Mouse (Mus musculus) neural tube, embryonic 15.5 days (tissue): ENCODE data around the gene Pacrg. TPM values are rescaled to one million over a fixed set of nuclear protein-coding genes. Genes with fewer than 3 reads are reported as not detected.

Source experiments
- ATAC-seq: fragments of 200-750 bp; cut with Nextera tagmentation; 2 replicates; pipeline ENCODE4 v1.8.0; 2017; ENCODE audit warnings: mild to moderate bottlenecking, moderate TSS enrichment, moderate library complexity; ENCODE audit not compliant: low FRiP score
- H3K27ac ChIP-seq: fragments of 300-500 bp; sonication (generic); replicated peaks from 2 replicates; pipeline ENCODE4 v1.5.1; 2015; ENCODE audit warnings: mild to moderate bottlenecking, inconsistent platforms
- H3K27me3 ChIP-seq: fragments of 300-500 bp; sonication (generic); replicated peaks from 2 replicates; pipeline ENCODE4 v1.6.1; 2015; ENCODE audit warnings: inconsistent platforms
- H3K36me3 ChIP-seq: fragments of 300-500 bp; sonication (generic); 2 replicates; pipeline ENCODE4 v1.6.1; 2015; ENCODE audit warnings: inconsistent platforms
- H3K4me1 ChIP-seq: fragments of 300-500 bp; sonication (generic); 2 replicates; pipeline ENCODE4 v1.6.1; 2015; ENCODE audit warnings: inconsistent platforms
- H3K4me2 ChIP-seq: fragments of 300-500 bp; sonication (generic); 2 replicates; pipeline ENCODE4 v1.6.1; 2015; ENCODE audit warnings: inconsistent platforms, mild to moderate bottlenecking, moderate library complexity
- H3K4me3 ChIP-seq: fragments of 300-500 bp; sonication (generic); replicated peaks from 2 replicates; pipeline ENCODE4 v1.5.1; 2015; ENCODE audit warnings: mild to moderate bottlenecking, inconsistent platforms
- H3K9ac ChIP-seq: fragments of 300-500 bp; sonication (generic); replicated peaks from 2 replicates; pipeline ENCODE4 v1.6.1; 2015; ENCODE audit warnings: mild to moderate bottlenecking, inconsistent platforms
- H3K9me3 ChIP-seq: fragments of 300-500 bp; sonication (generic); replicated peaks from 2 replicates; pipeline ENCODE4 v1.6.1; 2016; ENCODE audit warnings: inconsistent platforms
- WGBS: fragments of 180-500 bp; shearing (Covaris S2); methylation state at CpG from one replicate; pipeline ENCODE4 v1.1.7; 2015; ENCODE audit warnings: mixed read lengths; 5-methylcytosine and 5-hydroxymethylcytosine counted together
- polyA plus RNA-seq: library from polyadenylated mRNA; unstranded; fragments of >200 nt; fragmentation: Nextera tagmentation; extraction: Ambion mirVana; gene quantifications from 2 replicates; pipeline ENCODE4 v1.2.1, GENCODE M21; 2015

Gene Pacrg
- polyA plus RNA-seq, 1 experiment from 2014 or later: 19.3 TPM

- H3K27ac ChIP-seq: no peak overlapping the region
- no peak for ATAC-seq
- 68% methylated on average over 1 of the region's 1 CpGs for WGBS
Measured at GRCm38 (mm10) chr17:10481081-10481480, 359.0 kb downstream of the Pacrg start.

GRCm38 (mm10) chr17:10479020-10479707 lies 360.9 kb downstream of the Pacrg start:
- H3K9ac ChIP-seq: no peak overlapping the region
- no peak overlapping the region for H3K27ac ChIP-seq
- no peaks in the 10 kb centered on the region for H3K36me3 ChIP-seq
- no peaks in the 10 kb centered on the region for H3K9me3 ChIP-seq
- no peaks in the 10 kb centered on the region for H3K27me3 ChIP-seq
- H3K4me3 ChIP-seq: no peak overlapping the region
- peaks cover 17% of the 10 kb centered on the region for H3K4me1 ChIP-seq
- 79% methylated on average over 17 of the region's 17 CpGs for WGBS
- H3K4me2 ChIP-seq: no peak overlapping the region
- no peak for ATAC-seq

More at GRCm38 (mm10) chr17:10481081-10481480, 359.0 kb downstream of the Pacrg start:
- Histone ChIP-seq H3K27me3 (no peaks in the 10 kb centered on the region), H3K4me2 (no peak overlapping the region), H3K4me1 (peaks cover 17% of the 10 kb centered on the region), H3K36me3 (no peaks in the 10 kb centered on the region), H3K9me3 (no peaks in the 10 kb centered on the region), H3K9ac (no peak overlapping the region), H3K4me3 (no peak overlapping the region)

GRCm38 (mm10) chr17:10478377-10478776 lies 361.7 kb downstream of the Pacrg start:
- Histone ChIP-seq H3K27me3 (no peaks in the 10 kb centered on the region), H3K4me3 (no peak overlapping the region), H3K4me1 (peaks cover 15% of the 10 kb centered on the region), H3K9me3 (no peaks in the 10 kb centered on the region), H3K9ac (no peak overlapping the region), H3K4me2 (no peak overlapping the region), H3K27ac (no peak overlapping the region), H3K36me3 (no peaks in the 10 kb centered on the region)
- ATAC-seq: no peak
- WGBS: 73% methylated on average over 3 of the region's 3 CpGs

DNA sequence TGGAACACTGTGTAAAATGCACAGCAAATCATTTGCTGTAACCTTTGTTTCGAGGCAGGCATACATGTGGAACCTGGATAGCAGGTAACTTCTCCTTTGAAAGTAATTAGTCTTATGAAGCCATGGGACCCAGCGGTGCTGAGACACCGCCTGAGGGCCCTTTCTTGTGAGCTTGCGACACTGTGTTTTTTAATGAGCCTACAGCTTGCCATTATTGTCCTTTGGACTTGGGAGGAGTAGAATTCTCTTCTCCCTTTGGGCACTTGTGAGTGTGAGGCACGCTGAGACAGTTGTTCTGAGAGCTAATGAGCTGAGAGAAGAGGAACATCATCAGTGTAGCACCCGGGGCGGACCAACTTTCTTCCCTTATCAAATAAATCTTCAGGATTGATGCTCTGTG lies 363.3 kb downstream of the Pacrg start:
- peak overlapping the region; percentile 37; the same call in 1 of the 2 replicates for H3K27ac ChIP-seq

DNA sequence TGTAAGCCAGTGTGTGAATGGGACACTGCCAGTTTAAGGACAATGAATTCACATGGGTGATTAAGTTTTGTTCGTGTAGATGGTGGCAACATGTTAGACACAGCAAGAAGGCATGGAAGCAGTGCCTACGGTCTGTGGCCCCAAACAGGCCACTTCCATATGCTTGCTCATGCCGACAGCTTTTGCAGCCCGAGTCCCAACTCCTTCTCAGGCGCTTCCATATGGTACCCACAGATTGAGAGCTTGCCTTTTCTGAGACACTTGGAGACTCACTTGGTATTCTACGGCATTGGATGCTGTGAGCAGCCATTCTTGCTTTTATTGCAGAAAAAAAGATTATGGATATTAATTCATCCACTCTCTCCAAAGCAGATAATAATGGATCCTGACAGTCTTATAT lies 365.1 kb downstream of the Pacrg start:
- H3K27ac ChIP-seq: no peak overlapping the region
- no peak for ATAC-seq
- no peak overlapping the region for H3K4me2 ChIP-seq
- no peaks in the 10 kb centered on the region for H3K9me3 ChIP-seq
- no peak overlapping the region for H3K9ac ChIP-seq
- H3K4me1 ChIP-seq: peaks cover 15% of the 10 kb centered on the region
- no peak overlapping the region for H3K4me3 ChIP-seq
- no peaks in the 10 kb centered on the region for H3K36me3 ChIP-seq
- 80% methylated on average over 6 of the region's 6 CpGs for WGBS
- no peaks in the 10 kb centered on the region for H3K27me3 ChIP-seq

More for the DNA sequence above, 363.3 kb downstream of the Pacrg start:
- 27% methylated on average over 7 of the region's 7 CpGs for WGBS
- no peaks in the 10 kb centered on the region for H3K9me3 ChIP-seq
- H3K9ac ChIP-seq: no peak overlapping the region
- H3K27me3 ChIP-seq: no peaks in the 10 kb centered on the region
- peak; percentile 50; the same call in 1 of the 2 replicates for ATAC-seq
- no peaks in the 10 kb centered on the region for H3K36me3 ChIP-seq
- H3K4me3 ChIP-seq: no peak overlapping the region
- no peak overlapping the region for H3K4me2 ChIP-seq
- peaks cover 15% of the 10 kb centered on the region for H3K4me1 ChIP-seq

DNA sequence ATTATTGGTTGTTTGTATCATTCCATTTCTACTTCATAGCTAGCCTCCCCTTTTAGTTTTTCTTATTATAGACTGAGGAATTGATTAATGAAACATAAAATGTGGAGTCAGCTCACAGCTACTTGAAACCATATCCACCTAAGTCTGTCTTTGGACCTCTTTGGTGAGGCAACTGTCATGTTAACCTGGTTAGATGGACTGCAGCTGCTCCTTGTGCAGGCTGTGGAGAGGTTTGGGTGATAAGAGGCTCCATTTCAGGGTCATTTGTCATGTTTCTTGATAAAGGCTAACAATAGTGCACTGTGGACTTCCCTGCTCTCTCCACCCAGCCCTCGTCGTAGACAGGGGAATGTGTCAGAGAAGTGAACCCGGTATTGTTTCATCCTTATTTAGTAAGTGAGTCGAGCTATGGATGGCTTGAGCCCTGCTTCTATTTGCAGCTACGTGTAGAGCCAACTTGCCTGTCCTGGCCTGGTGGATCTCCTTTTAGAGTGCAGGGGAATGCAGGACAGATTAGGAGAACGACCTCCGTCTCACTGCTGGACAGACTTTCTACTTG lies 366.2 kb downstream of the Pacrg start:
- H3K4me2 ChIP-seq: no peak overlapping the region
- WGBS: 66% methylated on average over 7 of the region's 7 CpGs
- ATAC-seq: no peak

GRCm38 (mm10) chr17:10473175-10473574 lies 366.9 kb downstream of the Pacrg start:
- ATAC-seq: no peak
- Histone ChIP-seq H3K27me3 (no peaks in the 10 kb centered on the region), H3K36me3 (no peaks in the 10 kb centered on the region), H3K9ac (no peak overlapping the region), H3K4me2 (no peak overlapping the region), H3K9me3 (no peaks in the 10 kb centered on the region), H3K27ac (no peak overlapping the region), H3K4me1 (peaks cover 13% of the 10 kb centered on the region), H3K4me3 (no peak overlapping the region)
- WGBS: 74% methylated on average over 6 of the region's 6 CpGs

More for the DNA sequence above, 366.2 kb downstream of the Pacrg start:
- H3K4me3 ChIP-seq: no peak overlapping the region
- H3K9me3 ChIP-seq: no peaks in the 10 kb centered on the region
- H3K9ac ChIP-seq: no peak overlapping the region
- H3K27me3 ChIP-seq: no peaks in the 10 kb centered on the region
- peaks cover 15% of the 10 kb centered on the region for H3K4me1 ChIP-seq
- H3K36me3 ChIP-seq: no peaks in the 10 kb centered on the region
- H3K27ac ChIP-seq: no peak overlapping the region

GRCm38 (mm10) chr17:10469874-10470568 lies 370.1 kb downstream of the Pacrg start:
- no peaks in the 10 kb centered on the region for H3K9me3 ChIP-seq
- H3K4me1 ChIP-seq: no peaks in the 10 kb centered on the region
- H3K27me3 ChIP-seq: no peaks in the 10 kb centered on the region
- no peak overlapping the region for H3K4me3 ChIP-seq
- no peak overlapping the region for H3K4me2 ChIP-seq
- WGBS: 91% methylated on average over 9 of the region's 9 CpGs
- H3K36me3 ChIP-seq: no peaks in the 10 kb centered on the region
- no peak overlapping the region for H3K27ac ChIP-seq
- no peak for ATAC-seq
- no peak overlapping the region for H3K9ac ChIP-seq

GRCm38 (mm10) chr17:10467102-10467501 lies 373.0 kb downstream of the Pacrg start:
- Histone ChIP-seq H3K9me3 (no peaks in the 10 kb centered on the region), H3K4me1 (no peaks in the 10 kb centered on the region), H3K9ac (no peak overlapping the region), H3K4me3 (no peak overlapping the region), H3K36me3 (no peaks in the 10 kb centered on the region), H3K27ac (no peak overlapping the region), H3K4me2 (no peak overlapping the region), H3K27me3 (no peaks in the 10 kb centered on the region)
- WGBS: 97% methylated on average over 3 of the region's 3 CpGs
- no peak for ATAC-seq

DNA sequence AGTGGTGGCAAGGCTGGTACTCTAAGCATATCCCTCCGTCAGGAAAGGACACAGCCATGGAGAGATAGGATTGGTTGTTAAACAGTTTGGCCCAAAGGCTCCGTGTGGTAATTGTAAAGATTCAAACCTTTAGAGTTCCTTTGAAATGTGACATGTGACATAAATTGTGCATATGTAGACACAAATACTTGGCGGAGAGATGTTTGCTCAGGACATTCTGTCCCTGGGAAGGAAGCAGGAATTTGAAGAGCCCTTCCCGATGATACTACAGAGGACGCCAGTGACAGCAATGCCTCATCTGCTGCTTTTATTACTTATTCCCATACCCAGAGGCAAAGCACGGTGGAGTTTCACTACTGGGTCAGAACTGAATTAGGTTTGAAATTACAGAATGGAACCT lies 374.6 kb downstream of the Pacrg start:
- no peak overlapping the region for H3K4me2 ChIP-seq
- ATAC-seq: no peak
- WGBS: 70% methylated on average over 6 of the region's 6 CpGs
- no peaks in the 10 kb centered on the region for H3K27me3 ChIP-seq
- H3K4me3 ChIP-seq: no peak overlapping the region
- no peak overlapping the region for H3K27ac ChIP-seq
- no peaks in the 10 kb centered on the region for H3K4me1 ChIP-seq
- H3K9ac ChIP-seq: no peak overlapping the region
- no peaks in the 10 kb centered on the region for H3K36me3 ChIP-seq
- H3K9me3 ChIP-seq: no peaks in the 10 kb centered on the region

GRCm38 (mm10) chr17:10464700-10465099 lies 375.4 kb downstream of the Pacrg start:
- Histone ChIP-seq H3K27me3 (no peaks in the 10 kb centered on the region), H3K4me3 (no peak overlapping the region), H3K9ac (no peak overlapping the region), H3K36me3 (no peaks in the 10 kb centered on the region), H3K27ac (no peak overlapping the region), H3K9me3 (no peaks in the 10 kb centered on the region), H3K4me2 (no peak overlapping the region), H3K4me1 (no peaks in the 10 kb centered on the region)
- WGBS: 50% methylated on average over 3 of the region's 3 CpGs
- ATAC-seq: no peak

DNA sequence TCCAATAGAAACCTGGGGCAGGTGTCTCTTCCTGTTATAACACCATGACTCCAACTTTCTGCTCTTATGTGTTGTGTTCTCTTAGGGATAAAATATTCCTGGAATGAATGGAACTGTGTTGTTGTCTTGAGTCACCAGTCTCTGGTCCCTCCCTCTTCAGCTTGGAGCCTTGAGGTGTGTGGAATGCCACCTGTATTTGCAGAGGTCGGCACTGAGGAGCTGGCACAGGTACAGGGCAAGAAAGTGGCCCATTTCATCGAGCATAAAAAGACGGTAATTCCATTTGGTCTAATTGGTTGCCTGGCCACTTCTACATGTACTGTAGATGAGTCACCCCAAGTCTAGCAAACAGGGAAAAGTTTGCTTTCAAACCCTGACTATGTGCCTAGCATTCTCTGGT lies 376.5 kb downstream of the Pacrg start:
- Histone ChIP-seq H3K27ac (no peak overlapping the region), H3K9me3 (no peaks in the 10 kb centered on the region), H3K36me3 (no peaks in the 10 kb centered on the region), H3K27me3 (no peaks in the 10 kb centered on the region), H3K4me2 (no peak overlapping the region), H3K4me3 (no peak overlapping the region), H3K4me1 (no peaks in the 10 kb centered on the region), H3K9ac (no peak overlapping the region)
- WGBS: 91% methylated on average over 3 of the region's 3 CpGs
- no peak for ATAC-seq
